Mouse (Mus musculus) hindbrain, postnatal 0 days (tissue): ENCODE results near the gene Bmx. TPM values are rescaled to one million over a fixed set of nuclear protein-coding genes. Genes with fewer than 3 reads are reported as not detected.
A peak's percentile ranks its signal among the peaks of the same experiment; 100 is the strongest.

Source experiments
- ATAC-seq: fragments of 200-750 bp; cut with Nextera tagmentation; 2 replicates; pipeline ENCODE4 v1.8.0; 2017; ENCODE audit warnings: mild to moderate bottlenecking, moderate TSS enrichment, moderate library complexity
- DNase-seq: peaks from one replicate; pipeline ENCODE4 v3.0.0-alpha.2; 2015; ENCODE audit warnings: low spot score
- H3K27ac ChIP-seq: fragments of 300-500 bp; sonication (generic); 2 replicates; pipeline ENCODE4 v1.5.1; 2014; ENCODE audit warnings: mild to moderate bottlenecking
- H3K27me3 ChIP-seq: fragments of 300-500 bp; sonication (generic); 2 replicates; pipeline ENCODE4 v1.6.1; 2014; ENCODE audit warnings: low read length, mixed read lengths; ENCODE audit not compliant: insufficient read depth
- H3K36me3 ChIP-seq: fragments of 300-500 bp; sonication (generic); 2 replicates; pipeline ENCODE4 v1.6.1; 2014; ENCODE audit warnings: low read length, mixed read lengths; ENCODE audit not compliant: insufficient read depth
- H3K4me1 ChIP-seq: fragments of 300-500 bp; sonication (generic); 2 replicates; pipeline ENCODE4 v1.6.1; 2014; ENCODE audit warnings: antibody characterized with exemption, low read length, mixed read lengths; ENCODE audit not compliant: insufficient read depth
- H3K4me2 ChIP-seq: fragments of 300-500 bp; sonication (generic); 2 replicates; pipeline ENCODE4 v1.6.1; 2014; ENCODE audit warnings: low read depth, mild to moderate bottlenecking, low read length, moderate library complexity, mixed read lengths
- H3K4me3 ChIP-seq: fragments of 300-500 bp; sonication (generic); 2 replicates; pipeline ENCODE4 v1.5.1; 2014; ENCODE audit warnings: low read length
- H3K9ac ChIP-seq: fragments of 300-500 bp; sonication (generic); replicated peaks from 2 replicates; pipeline ENCODE4 v1.6.1; 2014; ENCODE audit warnings: mild to moderate bottlenecking, low read length, moderate library complexity, mixed read lengths
- H3K9me3 ChIP-seq: fragments of 300-500 bp; sonication (generic); 2 replicates; pipeline ENCODE4 v1.6.1; 2016; ENCODE audit warnings: low read length, mixed read lengths
- CTCF ChIP-seq: IDR thresholded peaks from 2 replicates; pipeline ENCODE4 v1.5.1; 2016; ENCODE audit warnings: antibody characterized with exemption, control low read depth, low read depth
- WGBS: fragments of 180-500 bp; shearing (Covaris S2); extraction: QIAGEN DNeasy Blood & Tissue Kit; methylation state at CpG from one replicate; pipeline ENCODE4 v1.1.7; 2014; 5-methylcytosine and 5-hydroxymethylcytosine counted together
- polyA plus RNA-seq: library from polyadenylated mRNA; unstranded; fragments of >200 nt; fragmentation: Nextera tagmentation; extraction: Ambion mirVana; gene quantifications from 2 replicates; pipeline ENCODE4 v1.2.1, GENCODE M21; 2015
- total RNA-seq: library from RNA; depleted of rRNA; stranded (reverse); fragments of >200 nt; gene quantifications from 2 replicates; pipeline ENCODE4 v1.2.3, GENCODE M21; 2014

Gene Bmx
- total and polyA plus RNA-seq, 2 experiments from 2014 or later: 0.49 to 0.89 TPM

DNA sequence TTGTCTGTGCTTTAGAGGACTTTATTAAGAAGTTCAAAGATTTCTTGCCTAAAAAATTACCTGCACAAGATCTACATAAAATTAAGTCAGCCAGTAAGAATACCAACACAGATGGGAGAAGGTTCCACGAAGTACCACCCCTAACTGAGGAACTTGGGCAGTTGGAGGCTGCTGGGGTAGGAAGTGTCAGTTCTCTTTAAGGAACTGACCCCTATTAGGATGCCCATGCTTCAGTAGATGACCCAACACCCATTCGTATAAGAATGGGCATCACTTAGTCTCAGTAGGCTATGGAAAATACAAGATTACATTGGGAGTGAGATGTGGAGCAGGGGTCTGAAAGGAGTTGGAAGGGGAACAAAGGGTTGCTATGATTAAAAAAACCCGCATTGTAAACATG lies 12.6 kb upstream of the Bmx start:
- no peak overlapping the region for H3K9ac ChIP-seq
- TF ChIP-seq CTCF: no peak
- WGBS: 84% methylated on average over 3 of the region's 3 CpGs

GRCm38 (mm10) chrX:164269285-164269761 lies 11.3 kb upstream of the Bmx start, which contains the start of gene Pir:
Gene Pir (plus strand): TSS chrX:164269371.
- DNase-seq (peak; percentile 47), ATAC-seq (peak; percentile 74)
- 30% methylated on average over 19 of the region's 20 CpGs for WGBS
- Histone ChIP-seq H3K9me3 (no peaks in the 10 kb centered on the region), H3K9ac (0 out of 2 replicates have a peak within 1 kb of the TSS, but pooled peaks have one; percentile 30), H3K36me3 (no peaks in the 10 kb centered on the region), H3K27ac (no peak within 1 kb of the TSS), H3K4me1 (no peaks in the 10 kb centered on the region), H3K4me2 (peak within 1 kb of the TSS; percentile 56), H3K27me3 (no peaks in the 10 kb centered on the region), H3K4me3 (peak within 1 kb of the TSS; percentile 36)
- peak; percentile 48 for TF ChIP-seq CTCF

More for the DNA sequence above, 12.6 kb upstream of the Bmx start:
- Histone ChIP-seq H3K27me3 (no peaks in the 10 kb centered on the region), H3K4me1 (no peaks in the 10 kb centered on the region), H3K9me3 (no peaks in the 10 kb centered on the region), H3K4me2 (no peak overlapping the region), H3K36me3 (no peaks in the 10 kb centered on the region), H3K27ac (no peak overlapping the region), H3K4me3 (no peak overlapping the region)
- DNase-seq (no peak), ATAC-seq (no peak)

- ATAC-seq (no peak), DNase-seq (no peak)
- WGBS: 37% methylated on average over 1 of the region's 1 CpGs
- H3K4me3 ChIP-seq: no peak overlapping the region
- H3K9me3 ChIP-seq: no peaks in the 10 kb centered on the region
- no peak overlapping the region for H3K27ac ChIP-seq
- no peak overlapping the region for H3K4me2 ChIP-seq
- no peaks in the 10 kb centered on the region for H3K36me3 ChIP-seq
- no peaks in the 10 kb centered on the region for H3K4me1 ChIP-seq
- TF ChIP-seq CTCF: no peak
- H3K9ac ChIP-seq: no peak overlapping the region
- H3K27me3 ChIP-seq: no peaks in the 10 kb centered on the region
These were observed 6.9 kb upstream of the Bmx start for GRCm38 (mm10) chrX:164264861-164265260.

- no peaks in the 10 kb centered on the region for H3K27me3 ChIP-seq
- TF ChIP-seq CTCF: no peak
These were observed 4.3 kb upstream of the Bmx start for GRCm38 (mm10) chrX:164262286-164262685.

GRCm38 (mm10) chrX:164258662-164259061 lies 669 bp upstream of the Bmx start:
- no peak overlapping the region for H3K4me3 ChIP-seq
- H3K9ac ChIP-seq: no peak overlapping the region
- TF ChIP-seq CTCF: no peak
- no peaks in the 10 kb centered on the region for H3K27me3 ChIP-seq
- 93% methylated on average over 5 of the region's 5 CpGs for WGBS
- no peak for DNase-seq
- no peak overlapping the region for H3K27ac ChIP-seq
- H3K4me2 ChIP-seq: no peak overlapping the region
- ATAC-seq: no peak
- no peaks in the 10 kb centered on the region for H3K36me3 ChIP-seq
- H3K9me3 ChIP-seq: no peaks in the 10 kb centered on the region
- H3K4me1 ChIP-seq: no peaks in the 10 kb centered on the region

More at GRCm38 (mm10) chrX:164262286-164262685, 4.3 kb upstream of the Bmx start:
- DNase-seq (no peak), ATAC-seq (no peak)
- Histone ChIP-seq H3K4me2 (no peak overlapping the region), H3K4me1 (no peaks in the 10 kb centered on the region), H3K9me3 (no peaks in the 10 kb centered on the region), H3K36me3 (no peaks in the 10 kb centered on the region), H3K4me3 (no peak overlapping the region), H3K27ac (no peak overlapping the region), H3K9ac (no peak overlapping the region)
- WGBS: 50% methylated on average over 2 of the region's 2 CpGs

- Histone ChIP-seq H3K27me3 (no peaks in the 10 kb centered on the region), H3K9ac (no peak overlapping the region), H3K4me1 (no peaks in the 10 kb centered on the region), H3K4me2 (no peak overlapping the region), H3K9me3 (no peaks in the 10 kb centered on the region), H3K36me3 (no peaks in the 10 kb centered on the region), H3K27ac (no peak overlapping the region), H3K4me3 (no peak overlapping the region)
- no peak for DNase-seq
- no peak for TF ChIP-seq CTCF
- 77% methylated on average over 3 of the region's 3 CpGs for WGBS
- ATAC-seq: no peak
These were observed 1.5 kb downstream of the Bmx start for GRCm38 (mm10) chrX:164256527-164256926.

DNA sequence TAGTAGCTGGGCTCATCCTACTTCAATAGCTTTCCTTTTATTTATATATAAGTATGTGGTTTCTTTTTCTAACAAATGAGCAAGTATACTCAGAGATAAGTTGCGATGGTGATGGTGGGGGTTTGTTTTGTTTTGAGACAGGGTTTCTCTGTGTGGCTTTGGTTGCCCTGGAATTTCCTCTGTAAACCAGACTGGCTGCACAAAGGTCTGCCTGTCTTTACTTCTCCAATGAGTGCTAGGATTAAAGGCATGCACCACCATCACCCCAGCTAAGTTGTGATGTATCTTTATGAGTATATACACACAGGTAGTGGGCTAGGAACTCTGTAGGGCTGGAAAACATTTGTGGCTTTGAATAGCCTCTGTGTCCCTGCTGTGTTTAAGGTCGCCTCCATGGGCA lies 11.3 kb downstream of the Bmx start:
- Histone ChIP-seq H3K27ac (no peak overlapping the region), H3K36me3 (no peaks in the 10 kb centered on the region), H3K4me1 (no peaks in the 10 kb centered on the region), H3K27me3 (no peaks in the 10 kb centered on the region), H3K4me2 (no peak overlapping the region), H3K4me3 (no peak overlapping the region), H3K9me3 (no peaks in the 10 kb centered on the region), H3K9ac (no peak overlapping the region)
- DNase-seq (no peak), ATAC-seq (no peak)
- 71% methylated on average over 2 of the region's 2 CpGs for WGBS
- no peak for TF ChIP-seq CTCF
